Mouse (Mus musculus) right cerebral cortex, postnatal 14 days (tissue): Measurements from ENCODE around the gene Olfr1198.

Source experiments
- DNase-seq: peaks from one replicate; pipeline ENCODE4 v3.0.0; 2022

Gene Olfr1198

GRCm38 (mm10) chr2:88751270-88751669, at the start of gene Olfr1198:
Olfr1198 (minus strand) TSS chr2:88751370.
- no peak for DNase-seq

- no peak for DNase-seq
Measured at GRCm38 (mm10) chr2:88792736-88793135, 41.6 kb upstream of the Olfr1198 start, which contains the start of gene Olfr1201. Olfr1201 (plus strand) TSS chr2:88793036.

- DNase-seq = no peak
Measured at GRCm38 (mm10) chr2:88770388-88770787, 19.2 kb upstream of the Olfr1198 start, which contains the start of gene Olfr1200. Olfr1200 (minus strand) TSS chr2:88770488.

GRCm38 (mm10) chr2:88760369-88760768, 9.2 kb upstream of the Olfr1198 start, which contains the start of gene Olfr1199:
Olfr1199 (minus strand) TSS chr2:88760469.
- DNase-seq = no peak

- no peak for DNase-seq
Measured at GRCm38 (mm10) chr2:88743379-88743778, 7.8 kb downstream of the Olfr1198 start.

- DNase-seq = no peak
Measured at GRCm38 (mm10) chr2:88732266-88732665, 18.9 kb downstream of the Olfr1198 start, which contains the start of gene Olfr1197. Olfr1197 (minus strand) TSS chr2:88732366.

GRCm38 (mm10) chr2:88704497-88704896, 46.7 kb downstream of the Olfr1198 start, which contains the start of gene Olfr1196:
Olfr1196 (minus strand) TSS chr2:88704597.
- DNase-seq = no peak
